Mouse (Mus musculus): Measurements from ENCODE around the gene Plekhm1.

GRCm38 (mm10) chr11:103350711-103351315 lies 61.7 kb downstream of the Plekhm1 start:
- TF ChIP-seq POLR2A (IDR thresholded peaks at IDR 0.05; ENCODE audit: borderline replicate concordance, control insufficient read depth, low read depth, low read length) (no peak), CTCF (IDR thresholded peaks at IDR 0.05; ENCODE audit: control insufficient read depth, insufficient read depth, low read length) (no peak)

Data from bone marrow, adult 2 months (tissue).